Mouse (Mus musculus): ENCODE data around the gene Irf1.

- TF ChIP-seq CTCF (IDR thresholded peaks at IDR 0.05; ENCODE audit: borderline replicate concordance, control insufficient read depth, extremely low read depth, insufficient read depth, low read length, poor library complexity): no peak
- TF ChIP-seq POLR2A (IDR thresholded peaks at IDR 0.05; ENCODE audit: control insufficient read depth, extremely low read depth, insufficient read depth, low read length, poor library complexity): no peak
These were observed 38.4 kb upstream of the Irf1 start for GRCm38 (mm10) chr11:53731457-53731856.

Measured in thymus, adult 2 months (tissue).